In genomic region chr14:104030784-104031470, GRCm38 (mm10) we compare ENCODE assay signal across 18 mouse cellular contexts.
DNase-seq lines count a peak whose midpoint lies in the region; ATAC-seq and TF ChIP-seq lines count a peak whose summit lies in the region.
"Had no signal": no experiment of that assay in that cellular context is flagged by ENCODE, and none has a peak within 500 bp of the region (broad histone marks: within the 10 kb centered on the region; RNA-seq: fewer than 3 reads in every experiment).

No protein-coding gene starts in this region.

- no peaks in the 10 kb centered on the region for H3K27me3 ChIP-seq in hindbrain, postnatal 0 days (ENCODE audit: insufficient read depth, low read length)
- peaks cover 5% of the 10 kb centered on the region; the same call in 1 of the 2 replicates for H3K27me3 ChIP-seq in hindbrain, embryonic 13.5 days
- peaks cover 21% of the 10 kb centered on the region for H3K27me3 ChIP-seq in forebrain, embryonic 13.5 days
- H3K27me3 ChIP-seq in limb, embryonic 15.5 days: peaks cover 10% of the 10 kb centered on the region; the same call in 1 of the 2 replicates
- H3K27me3 ChIP-seq: megakaryocyte, embryonic 14.5 days had no signal

- no peaks in the 10 kb centered on the region for H3K36me3 ChIP-seq in hindbrain, postnatal 0 days (ENCODE audit: insufficient read depth, low read length)
- no peaks in the 10 kb centered on the region for H3K36me3 ChIP-seq in hindbrain, embryonic 13.5 days
- H3K36me3 ChIP-seq in ES-E14 (ENCODE audit: control insufficient read depth, insufficient read depth, low read length, poor library complexity, severe bottlenecking): no peaks in the 10 kb centered on the region
- H3K36me3 ChIP-seq in forebrain, embryonic 13.5 days (ENCODE audit: poor library complexity, severe bottlenecking): no peaks in the 10 kb centered on the region
- no peaks in the 10 kb centered on the region for H3K36me3 ChIP-seq in limb, embryonic 15.5 days
- H3K36me3 ChIP-seq: heart, embryonic 10.5 days had no signal

- no peak overlapping the region for H3K27ac ChIP-seq in hindbrain, postnatal 0 days
- no peak overlapping the region for H3K27ac ChIP-seq in hindbrain, embryonic 13.5 days
- no peak overlapping the region for H3K27ac ChIP-seq in ES-E14 (ENCODE audit: insufficient read depth, low read depth, low read length, poor library complexity, severe bottlenecking)
- H3K27ac ChIP-seq in forebrain, embryonic 13.5 days: no peak overlapping the region
- no peak overlapping the region for H3K27ac ChIP-seq in limb, embryonic 15.5 days
- H3K27ac ChIP-seq: heart, embryonic 10.5 days; liver, embryonic 14.5 days had no signal

- 32% methylated on average over 11 of the region's 11 CpGs for WGBS in hindbrain, postnatal 0 days
- WGBS in hindbrain, embryonic 13.5 days: 48% methylated on average over 11 of the region's 11 CpGs
- 17% methylated on average over 11 of the region's 11 CpGs for WGBS in forebrain, embryonic 13.5 days
- 20% methylated on average over 11 of the region's 11 CpGs for WGBS in limb, embryonic 15.5 days

- ATAC-seq in hindbrain, postnatal 0 days: no peak
- no peak for ATAC-seq in hindbrain, embryonic 13.5 days (ENCODE audit: low FRiP score)
- ATAC-seq in forebrain, embryonic 13.5 days: no peak
- ATAC-seq in limb, embryonic 15.5 days (ENCODE audit: insufficient number of reproducible peaks, low FRiP score, low TSS enrichment, low read depth): no peak
- no peak for ATAC-seq in CD4-positive, CD25-positive, alpha-beta regulatory T cell, adult 4 months
- ATAC-seq: lung, postnatal 0 days had no signal

- in situ Hi-C loops in ES-E14 (cut with MboI; ENCODE audit: low sequenced_read_pairs in 2 of 2, unreplicated experiment in 2 of 2): loop anchor here in 1 of 2 experiments (25.0 kb wide), 1 partner anchor 506 kb away; no protein-coding TSS in a partner anchor

- H3K4me3 ChIP-seq in hindbrain, postnatal 0 days (ENCODE audit: low read length): no peak overlapping the region
- no peak overlapping the region for H3K4me3 ChIP-seq in hindbrain, embryonic 13.5 days
- no peak overlapping the region for H3K4me3 ChIP-seq in ES-E14 (ENCODE audit: insufficient read depth in 1 of 2, low read depth in 1 of 2, low read length in 2 of 2, poor library complexity in 1 of 2, severe bottlenecking in 1 of 2)
- H3K4me3 ChIP-seq in forebrain, embryonic 13.5 days: no peak overlapping the region
- no peak overlapping the region for H3K4me3 ChIP-seq in limb, embryonic 15.5 days
- H3K4me3 ChIP-seq: heart, embryonic 10.5 days; megakaryocyte, embryonic 14.5 days had no signal

- no peaks in the 10 kb centered on the region for H3K4me1 ChIP-seq in hindbrain, postnatal 0 days (ENCODE audit: insufficient read depth, low read length)
- peaks cover 25% of the 10 kb centered on the region for H3K4me1 ChIP-seq in hindbrain, embryonic 13.5 days (replicated peaks)
- no peaks in the 10 kb centered on the region for H3K4me1 ChIP-seq in ES-E14 (ENCODE audit: control insufficient read depth in 2 of 2, insufficient read depth in 2 of 2, low read length in 2 of 2, poor library complexity in 1 of 2)
- peaks cover 19% of the 10 kb centered on the region for H3K4me1 ChIP-seq in forebrain, embryonic 13.5 days
- 0 out of 2 replicates have a peak, but pooled peaks cover 2% of the 10 kb centered on the region for H3K4me1 ChIP-seq in limb, embryonic 15.5 days
- H3K4me1 ChIP-seq: heart, embryonic 10.5 days; megakaryocyte, embryonic 14.5 days had no signal

- TF ChIP-seq CTCF in hindbrain, postnatal 0 days (IDR thresholded peaks at IDR 0.05; ENCODE audit: low read depth): no peak

- no peak overlapping the region for H3K9ac ChIP-seq in hindbrain, postnatal 0 days (replicated peaks; ENCODE audit: low read length)
- no peak overlapping the region for H3K9ac ChIP-seq in hindbrain, embryonic 13.5 days
- no peak overlapping the region for H3K9ac ChIP-seq in ES-E14 (ENCODE audit: insufficient read depth, low read depth, low read length, poor library complexity, severe bottlenecking)
- H3K9ac ChIP-seq in forebrain, embryonic 13.5 days: no peak overlapping the region
- no peak overlapping the region for H3K9ac ChIP-seq in limb, embryonic 15.5 days
- H3K9ac ChIP-seq: liver, embryonic 14.5 days had no signal

- 0 out of 2 replicates have a peak overlapping the region, but pooled peaks have one; percentile 17 for H3K4me2 ChIP-seq in hindbrain, postnatal 0 days (ENCODE audit: low read depth, low read length)
- H3K4me2 ChIP-seq in hindbrain, embryonic 13.5 days: no peak overlapping the region
- H3K4me2 ChIP-seq in forebrain, embryonic 13.5 days: peak overlapping the region; percentile 35
- 0 out of 2 replicates have a peak overlapping the region, but pooled peaks have one; percentile 6 for H3K4me2 ChIP-seq in limb, embryonic 15.5 days

- H3K9me3 ChIP-seq in hindbrain, postnatal 0 days (ENCODE audit: low read length): no peaks in the 10 kb centered on the region
- no peaks in the 10 kb centered on the region for H3K9me3 ChIP-seq in hindbrain, embryonic 13.5 days
- no peaks in the 10 kb centered on the region for H3K9me3 ChIP-seq in ES-E14 (ENCODE audit: control insufficient read depth, insufficient read depth, low read depth, low read length)
- no peaks in the 10 kb centered on the region for H3K9me3 ChIP-seq in forebrain, embryonic 13.5 days (replicated peaks)
- H3K9me3 ChIP-seq in limb, embryonic 15.5 days: no peaks in the 10 kb centered on the region
- H3K9me3 ChIP-seq: heart, embryonic 10.5 days; megakaryocyte, embryonic 14.5 days had no signal

- DNase-seq in hindbrain, postnatal 0 days (ENCODE audit: low spot score): peak; percentile 20
- DNase-seq in ES-E14 (ENCODE audit: low read depth, low spot score): no peak
- no peak for DNase-seq in embryo, embryonic 10.5 days (ENCODE audit: low spot score)
- DNase-seq in urinary bladder, adult 2 months (ENCODE audit: low spot score): no peak
- DNase-seq: cerebellum, adult 9-10 months; gastrocnemius, postnatal 36 days; heart, postnatal 10 days; kidney, adult 9 months; right cerebral cortex, postnatal 25 days; thymus, postnatal 25 days had no signal

TF ChIP-seq in ES-E14, 5 proteins besides CTCF, POLR2A, EP300 and RAD21:
- TF ChIP-seq ZNF384 (IDR thresholded peaks at IDR 0.05; ENCODE audit: low read depth, low read length) (0 out of 2 replicates have a peak, but pooled peaks have one; percentile 53), CHD2 (IDR thresholded peaks at IDR 0.05; ENCODE audit: low read depth, low read length) (no peak)
